In the genomic region with DNA sequence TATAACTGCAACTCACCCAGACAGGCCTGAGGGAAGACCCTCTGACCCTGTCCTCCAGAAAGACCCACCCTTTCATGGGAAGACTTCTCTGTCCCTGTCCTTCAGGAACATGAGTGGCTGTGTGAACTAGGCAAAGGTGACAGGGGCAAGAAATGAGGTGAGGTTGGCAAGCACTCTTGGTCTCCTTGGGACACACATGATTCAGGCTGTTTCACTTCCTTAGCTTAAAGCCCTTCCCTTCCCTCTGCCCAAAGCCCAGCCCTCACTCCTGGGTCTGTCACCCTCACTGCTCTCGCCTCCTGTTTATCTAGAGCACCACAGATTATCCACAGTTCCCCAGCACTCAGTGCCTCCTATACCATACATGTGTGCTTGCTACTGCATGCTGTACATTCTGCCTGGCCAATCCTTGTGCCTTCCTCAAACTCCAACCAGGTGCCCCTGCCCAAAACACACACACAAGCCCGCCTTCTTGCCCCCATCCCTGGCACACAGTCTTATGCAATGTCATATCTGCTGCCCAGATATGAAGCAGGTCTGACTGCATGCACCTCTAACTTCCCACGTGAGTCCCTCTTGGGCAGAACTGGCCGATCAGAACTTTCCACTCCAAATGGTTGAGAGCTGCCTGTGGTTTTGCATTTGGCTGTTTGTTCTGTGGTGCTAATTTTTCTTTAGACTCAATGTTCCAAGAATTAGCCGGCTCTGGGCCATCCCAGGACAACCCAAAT, we compare ENCODE assay signal across 2 mouse cellular contexts.
TF ChIP-seq lines count a peak whose summit lies in the region.

No protein-coding gene starts in this region.

TF ChIP-seq in CH12.LX, 34 proteins besides CTCF, POLR2A, EP300 and RAD21:
- no peak for TF ChIP-seq JUN (IDR thresholded peaks at IDR 0.05; ENCODE audit: insufficient read depth, low read depth, low read length)
- no peak for TF ChIP-seq HCFC1 (IDR thresholded peaks at IDR 0.05; ENCODE audit: low read depth, low read length)
- no peak for TF ChIP-seq CHD1 (IDR thresholded peaks at IDR 0.05; ENCODE audit: low read depth, low read length)
- TF ChIP-seq ZKSCAN1 (IDR thresholded peaks at IDR 0.05; ENCODE audit: borderline replicate concordance, low read depth, low read length), result no peak
- no peak for TF ChIP-seq SIN3A (IDR thresholded peaks at IDR 0.05; ENCODE audit: low read length)
- no peak for TF ChIP-seq UBTF (IDR thresholded peaks at IDR 0.05; ENCODE audit: low read depth, low read length)
- no peak for TF ChIP-seq MAZ (IDR thresholded peaks at IDR 0.05; ENCODE audit: low read depth, low read length)
- no peak for TF ChIP-seq NRF1 (IDR thresholded peaks at IDR 0.05; ENCODE audit: low read depth, low read length)
- no peak for TF ChIP-seq PAX5 (IDR thresholded peaks at IDR 0.05; ENCODE audit: low read length)
- TF ChIP-seq NELFE (IDR thresholded peaks at IDR 0.05; ENCODE audit: low read depth, low read length), result no peak
- no peak for TF ChIP-seq TCF12 (IDR thresholded peaks at IDR 0.05; ENCODE audit: low read depth, low read length)
- TF ChIP-seq POLR2AphosphoS2 (IDR thresholded peaks at IDR 0.05; ENCODE audit: low read depth, low read length), result no peak
- TF ChIP-seq RCOR1 (conservative IDR thresholded peaks at IDR 0.05; ENCODE audit: low read depth, low read length), result no peak
- no peak for TF ChIP-seq ETS1 (conservative IDR thresholded peaks at IDR 0.05; ENCODE audit: low read depth, low read length)
- no peak for TF ChIP-seq MXI1 (IDR thresholded peaks at IDR 0.05; ENCODE audit: low read depth, low read length)
- no peak for TF ChIP-seq ZC3H11A (IDR thresholded peaks at IDR 0.05; ENCODE audit: low read depth, low read length)
- no peak for TF ChIP-seq USF2 (conservative IDR thresholded peaks at IDR 0.05; ENCODE audit: low read depth, low read length)
- no peak for TF ChIP-seq CHD2 (IDR thresholded peaks at IDR 0.05; ENCODE audit: low read length)
TF ChIP-seq in CH12.LX: peak in this region for 0.

TF ChIP-seq in MEL, 35 proteins besides CTCF, POLR2A, EP300 and RAD21:
- TF ChIP-seq TAL1 (IDR thresholded peaks at IDR 0.05; ENCODE audit: low read length) (peak; percentile 3; the same call in 1 of the 2 replicates), JUND (IDR thresholded peaks at IDR 0.05; ENCODE audit: low read depth, low read length) (no peak)
